Mouse (Mus musculus) lung, embryonic 14.5 days (tissue): ENCODE data around the gene Gipc1. TPM values are rescaled to one million over a fixed set of nuclear protein-coding genes. Genes with fewer than 3 reads are reported as not detected.

Experiments used
- ATAC-seq: fragments of 200-750 bp; cut with Nextera tagmentation; 2 replicates; pipeline ENCODE4 v1.8.0; 2017; ENCODE audit warnings: mild to moderate bottlenecking, moderate TSS enrichment, moderate library complexity; ENCODE audit not compliant: insufficient read depth
- DNase-seq: peaks from one replicate; pipeline ENCODE4 v3.0.0-alpha.2; 2015
- H3K27ac ChIP-seq: fragments of 300-500 bp; sonication (generic); 2 replicates; pipeline ENCODE4 v1.5.1; 2014; ENCODE audit warnings: low read depth, mild to moderate bottlenecking, moderate library complexity
- H3K27me3 ChIP-seq: fragments of 300-500 bp; sonication (generic); 2 replicates; pipeline ENCODE4 v1.6.1; 2014; ENCODE audit warnings: low read length, control low read depth; ENCODE audit not compliant: insufficient read depth
- H3K36me3 ChIP-seq: fragments of 300-500 bp; sonication (generic); 2 replicates; pipeline ENCODE4 v1.6.1; 2014; ENCODE audit warnings: control low read depth; ENCODE audit not compliant: insufficient read depth
- H3K4me1 ChIP-seq: fragments of 300-500 bp; sonication (generic); 2 replicates; pipeline ENCODE4 v1.6.1; 2014; ENCODE audit warnings: antibody characterized with exemption, control low read depth; ENCODE audit not compliant: insufficient read depth
- H3K4me2 ChIP-seq: fragments of 300-500 bp; sonication (generic); 2 replicates; pipeline ENCODE4 v1.6.1; 2014; ENCODE audit warnings: mild to moderate bottlenecking
- H3K4me3 ChIP-seq: fragments of 300-500 bp; sonication (generic); 2 replicates; pipeline ENCODE4 v1.5.1; 2014; ENCODE audit warnings: low read depth, low read length
- H3K9ac ChIP-seq: fragments of 300-500 bp; sonication (generic); 2 replicates; pipeline ENCODE4 v1.6.1; 2014
- H3K9me3 ChIP-seq: fragments of 300-500 bp; sonication (generic); 2 replicates; pipeline ENCODE4 v1.6.1; 2016; ENCODE audit warnings: low read depth, low read length, control low read depth
- CTCF ChIP-seq: IDR thresholded peaks from 2 replicates; pipeline ENCODE4 v1.5.1; 2016; ENCODE audit warnings: antibody characterized with exemption, low read depth
- WGBS: fragments of 180-500 bp; shearing (Covaris S2); extraction: QIAGEN DNeasy Blood & Tissue Kit; methylation state at CpG from one replicate; pipeline ENCODE4 v1.1.7; 2014; 5-methylcytosine and 5-hydroxymethylcytosine counted together
- polyA plus RNA-seq: library from polyadenylated mRNA; unstranded; fragments of >200 nt; fragmentation: Nextera tagmentation; extraction: Ambion mirVana; gene quantifications from 2 replicates; pipeline ENCODE4 v1.2.1, GENCODE M21; 2014

The Gipc1 gene
- polyA plus RNA-seq, 1 experiment from 2014 or later: 175 TPM

- Histone ChIP-seq H3K27ac (no peak overlapping the region), H3K4me2 (no peak overlapping the region), H3K9ac (no peak overlapping the region), H3K4me3 (no peak overlapping the region), H3K36me3 (peaks cover 29% of the 10 kb centered on the region), H3K9me3 (no peaks in the 10 kb centered on the region), H3K4me1 (peaks cover 11% of the 10 kb centered on the region; the same call in 1 of the 2 replicates), H3K27me3 (no peaks in the 10 kb centered on the region)
- no peak for TF ChIP-seq CTCF
- ATAC-seq (no peak), DNase-seq (no peak)
- WGBS: 74% methylated on average over 11 of the region's 11 CpGs
Observed at GRCm38 (mm10) chr8:83694369-83695160, 42.1 kb downstream of the Gipc1 start.

- Histone ChIP-seq H3K4me1 (peaks cover 11% of the 10 kb centered on the region; the same call in 1 of the 2 replicates), H3K27me3 (no peaks in the 10 kb centered on the region), H3K27ac (no peak overlapping the region), H3K4me3 (no peak overlapping the region), H3K9me3 (no peaks in the 10 kb centered on the region), H3K4me2 (no peak overlapping the region), H3K9ac (no peak overlapping the region), H3K36me3 (peaks cover 22% of the 10 kb centered on the region)
- 73% methylated on average over 16 of the region's 17 CpGs for WGBS
- no peak for DNase-seq
- ATAC-seq: no peak
- no peak for TF ChIP-seq CTCF
Observed at GRCm38 (mm10) chr8:83695351-83696106, 43.1 kb downstream of the Gipc1 start.

GRCm38 (mm10) chr8:83697374-83698220, 45.1 kb downstream of the Gipc1 start:
- peak overlapping the region; percentile 58; the same call in 1 of the 2 replicates for H3K27ac ChIP-seq
- no peak for TF ChIP-seq CTCF
- H3K4me3 ChIP-seq: peak overlapping the region; percentile 87
- H3K27me3 ChIP-seq: no peaks in the 10 kb centered on the region
- 46% methylated on average over 19 of the region's 19 CpGs for WGBS
- DNase-seq: peak; percentile 39
- peaks cover 11% of the 10 kb centered on the region; the same call in 1 of the 2 replicates for H3K4me1 ChIP-seq
- 0 out of 2 replicates have a peak, but pooled peaks have one; percentile 0 for ATAC-seq
- peak overlapping the region; percentile 98 for H3K4me2 ChIP-seq
- H3K9ac ChIP-seq: peak overlapping the region; percentile 92
- H3K9me3 ChIP-seq: no peaks in the 10 kb centered on the region; the same call in 1 of the 2 replicates
- H3K36me3 ChIP-seq: peaks cover 1% of the 10 kb centered on the region

- no peaks in the 10 kb centered on the region; the same call in 1 of the 2 replicates for H3K9me3 ChIP-seq
- H3K27me3 ChIP-seq: no peaks in the 10 kb centered on the region
- 4% methylated on average over 15 of the region's 15 CpGs for WGBS
- H3K4me2 ChIP-seq: peak overlapping the region; percentile 98
- peaks cover 11% of the 10 kb centered on the region; the same call in 1 of the 2 replicates for H3K4me1 ChIP-seq
- H3K9ac ChIP-seq: peak overlapping the region; percentile 92
- no peak for TF ChIP-seq CTCF
- H3K36me3 ChIP-seq: no peaks in the 10 kb centered on the region
- peak overlapping the region; percentile 87 for H3K4me3 ChIP-seq
- peak; percentile 3 for ATAC-seq
- peak overlapping the region; percentile 87 for H3K27ac ChIP-seq
- DNase-seq: peak; percentile 37
Observed at GRCm38 (mm10) chr8:83698291-83698660, 45.8 kb downstream of the Gipc1 start.

GRCm38 (mm10) chr8:83698661-83699453, 46.4 kb downstream of the Gipc1 start, which contains the start of gene Pkn1:
Gene Pkn1 (minus strand): TSS chr8:83699179.
- H3K9ac ChIP-seq: peak within 1 kb of the TSS; percentile 92
- no peaks in the 10 kb centered on the region for H3K27me3 ChIP-seq
- under 1% methylated on average over 77 of the region's 85 CpGs for WGBS

GRCm38 (mm10) chr8:83699566-83699965, 47.1 kb downstream of the Gipc1 start:
- TF ChIP-seq CTCF: no peak
- Histone ChIP-seq H3K9ac (peak overlapping the region; percentile 92), H3K4me2 (peak overlapping the region; percentile 98), H3K27ac (peak overlapping the region; percentile 87), H3K4me3 (peak overlapping the region; percentile 87), H3K27me3 (no peaks in the 10 kb centered on the region), H3K36me3 (no peaks in the 10 kb centered on the region), H3K9me3 (no peaks in the 10 kb centered on the region; the same call in 1 of the 2 replicates), H3K4me1 (peaks cover 11% of the 10 kb centered on the region; the same call in 1 of the 2 replicates)
- DNase-seq: peak; percentile 51
- ATAC-seq: no peak
- 17% methylated on average over 9 of the region's 9 CpGs for WGBS

More at GRCm38 (mm10) chr8:83698661-83699453, 46.4 kb downstream of the Gipc1 start, which contains the start of gene Pkn1:
- H3K36me3 ChIP-seq: no peaks in the 10 kb centered on the region
- DNase-seq (peak; percentile 90), ATAC-seq (peak; percentile 92)
- H3K4me1 ChIP-seq: peaks cover 11% of the 10 kb centered on the region; the same call in 1 of the 2 replicates
- H3K4me2 ChIP-seq: peak within 1 kb of the TSS; percentile 98
- peak within 1 kb of the TSS; percentile 87 for H3K27ac ChIP-seq
- no peak for TF ChIP-seq CTCF
- H3K9me3 ChIP-seq: no peaks in the 10 kb centered on the region; the same call in 1 of the 2 replicates
- peak within 1 kb of the TSS; percentile 87 for H3K4me3 ChIP-seq
